Mouse (Mus musculus) heart, embryonic 11.5 days (tissue): ENCODE results near the gene Gm11627. TPM values are rescaled to one million over a fixed set of nuclear protein-coding genes. Genes with fewer than 3 reads are reported as not detected.
A peak's percentile ranks its signal among the peaks of the same experiment; 100 is the strongest.

Experiments used
- ATAC-seq: fragments of 200-750 bp; cut with Nextera tagmentation; replicated peaks from 2 replicates; pipeline ENCODE4 v1.8.0; 2017; ENCODE audit warnings: moderate library complexity; ENCODE audit not compliant: insufficient number of reproducible peaks, low FRiP score, low TSS enrichment
- H3K27ac ChIP-seq: fragments of 300-500 bp; sonication (generic); 2 replicates; pipeline ENCODE4 v1.5.1; 2014; ENCODE audit warnings: mild to moderate bottlenecking, low read depth, low read length
- H3K27me3 ChIP-seq: fragments of 300-500 bp; sonication (generic); 2 replicates; pipeline ENCODE4 v1.6.1; 2014; ENCODE audit warnings: mild to moderate bottlenecking, low read length, mixed read lengths; ENCODE audit not compliant: control insufficient read depth, insufficient read depth
- H3K36me3 ChIP-seq: fragments of 300-500 bp; sonication (generic); 2 replicates; pipeline ENCODE4 v1.6.1; 2014; ENCODE audit warnings: mild to moderate bottlenecking, low read length, moderate library complexity, mixed read lengths; ENCODE audit not compliant: control insufficient read depth, insufficient read depth
- H3K4me1 ChIP-seq: fragments of 300-500 bp; sonication (generic); 2 replicates; pipeline ENCODE4 v1.6.1; 2014; ENCODE audit warnings: low read length; ENCODE audit not compliant: control insufficient read depth, insufficient read depth
- H3K4me2 ChIP-seq: fragments of 300-500 bp; sonication (generic); 2 replicates; pipeline ENCODE4 v1.6.1; 2014; ENCODE audit warnings: mild to moderate bottlenecking, moderate library complexity
- H3K4me3 ChIP-seq: fragments of 300-500 bp; sonication (generic); 2 replicates; pipeline ENCODE4 v1.5.1; 2014; ENCODE audit warnings: low read depth, low read length
- H3K9ac ChIP-seq: fragments of 300-500 bp; sonication (generic); 2 replicates; pipeline ENCODE4 v1.6.1; 2014; ENCODE audit warnings: mild to moderate bottlenecking, low read depth, low read length, moderate library complexity
- H3K9me3 ChIP-seq: fragments of 300-500 bp; sonication (generic); replicated peaks from 2 replicates; pipeline ENCODE4 v1.6.1; 2016; ENCODE audit warnings: low read length; ENCODE audit not compliant: control insufficient read depth
- WGBS: fragments of 180-500 bp; shearing (Covaris S2); extraction: QIAGEN DNeasy Blood & Tissue Kit; methylation state at CpG from one replicate; pipeline ENCODE4 v1.1.7; 2014; ENCODE audit not compliant: insufficient replicate concordance; 5-methylcytosine and 5-hydroxymethylcytosine counted together
- polyA plus RNA-seq: library from polyadenylated mRNA; unstranded; fragments of >200 nt; fragmentation: Nextera tagmentation; extraction: Ambion mirVana; gene quantifications from 2 replicates; pipeline ENCODE4 v1.2.1, GENCODE M21; 2014

Gene Gm11627
- 13.6 and 13.9 TPM in 2 replicates for polyA plus RNA-seq

- H3K4me2 ChIP-seq: peak within 1 kb of the TSS; percentile 60
- WGBS: 10% methylated on average over 23 of the region's 23 CpGs
- peak; percentile 8; the same call in 1 of the 2 replicates for ATAC-seq
- H3K36me3 ChIP-seq: no peaks in the 10 kb centered on the region
- H3K27ac ChIP-seq: peak within 1 kb of the TSS; percentile 82
- peak within 1 kb of the TSS; percentile 78 for H3K9ac ChIP-seq
- no peaks in the 10 kb centered on the region for H3K9me3 ChIP-seq
- peak within 1 kb of the TSS; percentile 40 for H3K4me3 ChIP-seq
- no peaks in the 10 kb centered on the region; the same call in 1 of the 2 replicates for H3K27me3 ChIP-seq
- peaks cover 37% of the 10 kb centered on the region for H3K4me1 ChIP-seq
Measured at GRCm38 (mm10) chr11:102579165-102580033, at the start of gene Gm11627. TSS of gene Gm11627 (minus strand) at chr11:102579461.

- WGBS: 71% methylated on average over 9 of the region's 9 CpGs
- peaks cover 50% of the 10 kb centered on the region for H3K4me1 ChIP-seq
- H3K9me3 ChIP-seq: no peaks in the 10 kb centered on the region
- no peak overlapping the region for H3K4me3 ChIP-seq
- no peaks in the 10 kb centered on the region for H3K36me3 ChIP-seq
- H3K27ac ChIP-seq: no peak overlapping the region
- H3K27me3 ChIP-seq: no peaks in the 10 kb centered on the region
- ATAC-seq: no peak
- no peak overlapping the region for H3K9ac ChIP-seq
- H3K4me2 ChIP-seq: no peak overlapping the region
Measured at GRCm38 (mm10) chr11:102628529-102628928, 49.3 kb upstream of the Gm11627 start.

- H3K4me2 ChIP-seq: no peak overlapping the region
- H3K27me3 ChIP-seq: no peaks in the 10 kb centered on the region
- ATAC-seq: no peak
- no peak overlapping the region for H3K4me3 ChIP-seq
- H3K4me1 ChIP-seq: peaks cover 42% of the 10 kb centered on the region
- H3K9ac ChIP-seq: no peak overlapping the region
- no peaks in the 10 kb centered on the region for H3K36me3 ChIP-seq
- no peak overlapping the region for H3K27ac ChIP-seq
- no peaks in the 10 kb centered on the region for H3K9me3 ChIP-seq
- WGBS: 84% methylated on average over 9 of the region's 9 CpGs
Measured at GRCm38 (mm10) chr11:102627171-102627931, 48.1 kb upstream of the Gm11627 start.

- 34% methylated on average over 14 of the region's 14 CpGs for WGBS
- Histone ChIP-seq H3K9ac (peak overlapping the region; percentile 67; the same call in 1 of the 2 replicates), H3K4me1 (peaks cover 27% of the 10 kb centered on the region), H3K4me2 (peak overlapping the region; percentile 62), H3K4me3 (no peak overlapping the region), H3K27me3 (no peaks in the 10 kb centered on the region), H3K9me3 (no peaks in the 10 kb centered on the region), H3K27ac (peak overlapping the region; percentile 92), H3K36me3 (no peaks in the 10 kb centered on the region)
- ATAC-seq: no peak
Measured at GRCm38 (mm10) chr11:102624888-102625407, 45.7 kb upstream of the Gm11627 start.

- H3K36me3 ChIP-seq: no peaks in the 10 kb centered on the region
- peak overlapping the region; percentile 67 for H3K9ac ChIP-seq
- no peaks in the 10 kb centered on the region for H3K27me3 ChIP-seq
- 0 out of 2 replicates have a peak, but pooled peaks cover 2% of the 10 kb centered on the region for H3K9me3 ChIP-seq
- ATAC-seq: peak; percentile 76
- peak overlapping the region; percentile 92 for H3K27ac ChIP-seq
- WGBS: 7% methylated on average over 17 of the region's 17 CpGs
- peaks cover 23% of the 10 kb centered on the region for H3K4me1 ChIP-seq
- peak overlapping the region; percentile 62 for H3K4me2 ChIP-seq
- H3K4me3 ChIP-seq: peak overlapping the region; percentile 36
Measured at GRCm38 (mm10) chr11:102623876-102624789, 44.9 kb upstream of the Gm11627 start.

- no peak overlapping the region for H3K4me3 ChIP-seq
- WGBS: 69% methylated on average over 2 of the region's 2 CpGs
- peaks cover 11% of the 10 kb centered on the region for H3K4me1 ChIP-seq
- no peak overlapping the region for H3K9ac ChIP-seq
- H3K27me3 ChIP-seq: no peaks in the 10 kb centered on the region
- H3K27ac ChIP-seq: no peak overlapping the region
- no peak for ATAC-seq
- H3K36me3 ChIP-seq: no peaks in the 10 kb centered on the region
- H3K4me2 ChIP-seq: no peak overlapping the region
- 0 out of 2 replicates have a peak, but pooled peaks cover 2% of the 10 kb centered on the region for H3K9me3 ChIP-seq
Measured at GRCm38 (mm10) chr11:102619449-102619848, 40.2 kb upstream of the Gm11627 start.

- Histone ChIP-seq H3K36me3 (peaks cover 7% of the 10 kb centered on the region; the same call in 1 of the 2 replicates), H3K4me1 (peaks cover 28% of the 10 kb centered on the region), H3K9me3 (no peaks in the 10 kb centered on the region), H3K4me3 (no peak overlapping the region), H3K27ac (peak overlapping the region; percentile 77; the same call in 1 of the 2 replicates), H3K9ac (peak overlapping the region; percentile 63; the same call in 1 of the 2 replicates), H3K4me2 (no peak overlapping the region), H3K27me3 (no peaks in the 10 kb centered on the region)
- no peak for ATAC-seq
- 13% methylated on average over 6 of the region's 6 CpGs for WGBS
Measured at GRCm38 (mm10) chr11:102611317-102611705, 32.0 kb upstream of the Gm11627 start.
